Mouse (Mus musculus): ENCODE results near the gene Gm49396.

- TF ChIP-seq CTCF (IDR thresholded peaks at IDR 0.05): no peak
- no peak for TF ChIP-seq EP300 (IDR thresholded peaks at IDR 0.05)
These were observed 18.4 kb downstream of the Gm49396 start for GRCm38 (mm10) chr7:30581547-30581946.
